Mouse (Mus musculus): ENCODE measurements around the gene Sync.

Gene Sync

GRCm38 (mm10) chr4:129263225-129264021, 24.0 kb upstream of the Sync start:
- peak; percentile 65 for DNase-seq

- no peak for DNase-seq
These were observed 21.2 kb upstream of the Sync start for GRCm38 (mm10) chr4:129266191-129266590.

- DNase-seq: no peak
These were observed 20.6 kb upstream of the Sync start for GRCm38 (mm10) chr4:129266821-129267220.

- no peak for DNase-seq
These were observed 18.7 kb upstream of the Sync start for GRCm38 (mm10) chr4:129268698-129269097.

GRCm38 (mm10) chr4:129271991-129272755, 15.2 kb upstream of the Sync start:
- DNase-seq: peak; percentile 93

- peak; percentile 80 for DNase-seq
These were observed 14.7 kb upstream of the Sync start for GRCm38 (mm10) chr4:129272756-129273046.

GRCm38 (mm10) chr4:129276453-129276865, 11.0 kb upstream of the Sync start:
- DNase-seq: peak; percentile 95

GRCm38 (mm10) chr4:129282786-129283185, 4.6 kb upstream of the Sync start:
- no peak for DNase-seq

- DNase-seq: no peak
These were observed 4.2 kb upstream of the Sync start for GRCm38 (mm10) chr4:129283226-129283625.

- DNase-seq: no peak
These were observed 2.7 kb upstream of the Sync start for GRCm38 (mm10) chr4:129284685-129285084.

- DNase-seq: no peak
These were observed 1.3 kb upstream of the Sync start for GRCm38 (mm10) chr4:129286001-129286682.

GRCm38 (mm10) chr4:129286683-129287471, 540 bp upstream of the Sync start:
- DNase-seq: no peak

- no peak for DNase-seq
These were observed 650 bp downstream of the Sync start for GRCm38 (mm10) chr4:129288067-129288466.

GRCm38 (mm10) chr4:129289671-129290070, 2.3 kb downstream of the Sync start:
- no peak for DNase-seq

GRCm38 (mm10) chr4:129292831-129293230, 5.4 kb downstream of the Sync start:
- DNase-seq: no peak

GRCm38 (mm10) chr4:129293702-129294101, 6.3 kb downstream of the Sync start:
- no peak for DNase-seq

- DNase-seq: no peak
These were observed 7.8 kb downstream of the Sync start for GRCm38 (mm10) chr4:129295188-129295587.

GRCm38 (mm10) chr4:129296066-129296465, 8.6 kb downstream of the Sync start:
- DNase-seq: no peak

GRCm38 (mm10) chr4:129297724-129298123, 10.3 kb downstream of the Sync start:
- no peak for DNase-seq

GRCm38 (mm10) chr4:129299121-129299520, 11.7 kb downstream of the Sync start:
- DNase-seq: no peak

GRCm38 (mm10) chr4:129303401-129303800, 16.0 kb downstream of the Sync start:
- no peak for DNase-seq

- DNase-seq: no peak
These were observed 16.4 kb downstream of the Sync start for GRCm38 (mm10) chr4:129303816-129304215.

- DNase-seq: no peak
These were observed 16.9 kb downstream of the Sync start for GRCm38 (mm10) chr4:129304306-129304705.

Measured in kidney, adult 11 months (tissue).